Mouse (Mus musculus) G1E (cell line): Measurements from ENCODE around the gene Gm7247.

Source experiments
- CTCF ChIP-seq: IDR thresholded peaks from 2 replicates; pipeline ENCODE4 v1.5.1; 2012; ENCODE audit warnings: low read depth, low read length, inconsistent platforms, mixed read lengths
- GATA1 ChIP-seq: IDR thresholded peaks from 2 replicates; pipeline ENCODE4 v1.6.1; 2012; ENCODE audit warnings: borderline replicate concordance, low read length, inconsistent platforms, mixed read lengths
- POLR2AphosphoS5 ChIP-seq: IDR thresholded peaks from 2 replicates; pipeline ENCODE4 v1.6.1; 2012; ENCODE audit warnings: low read depth, low read length, inconsistent platforms; ENCODE audit not compliant: insufficient replicate concordance
- TAL1 ChIP-seq: conservative IDR thresholded peaks from 2 replicates; pipeline ENCODE4 v1.6.1; 2012; ENCODE audit warnings: low read depth, low read length, inconsistent platforms, mixed read lengths

GRCm38 (mm10) chr14:51358111-51358982 lies 3.2 kb upstream of the Gm7247 start:
- TF ChIP-seq CTCF = no peak
- TF ChIP-seq TAL1 = no peak
- no peak for TF ChIP-seq GATA1
- TF ChIP-seq POLR2AphosphoS5 = no peak
